Mouse (Mus musculus) lung, adult 2 months (tissue): ENCODE measurements at regions not wholly inside any gene's neighbourhood (a gene's known extent, or its start where the extent isn't known, plus 50 kb on each side); places are given as distances from the start of the nearest gene placed in this dataset.
"Not testable (repeated sequence)": the region's sequence is repeated elsewhere in the genome, so short reads cannot be mapped to it uniquely, and the experiment has no call there.

ENCODE experiments used
- DNase-seq: peaks from one replicate; pipeline ENCODE4 v3.0.0; 2022
- H3K4me1 ChIP-seq: fragments of 200-500 bp; 2 replicates; pipeline ENCODE4 v1.6.1; 2011; ENCODE audit warnings: low read length; ENCODE audit not compliant: control insufficient read depth, insufficient read depth
- H3K4me3 ChIP-seq: fragments of 200-500 bp; replicated peaks from 2 replicates; pipeline ENCODE3; 2011; ENCODE audit warnings: low read depth, mild to moderate bottlenecking, control low read depth, low read length; ENCODE audit errors: extremely low read depth
- CTCF ChIP-seq: fragments of 200-500 bp; IDR thresholded peaks from 2 replicates; pipeline ENCODE4 v1.5.1; 2011; ENCODE audit warnings: mild to moderate bottlenecking, low read length, control low read depth; ENCODE audit not compliant: insufficient read depth
- POLR2A ChIP-seq: fragments of 200-500 bp; IDR thresholded peaks from 2 replicates; pipeline ENCODE4 v1.6.1; 2011; ENCODE audit warnings: low read depth, mild to moderate bottlenecking, control low read depth, low read length, borderline replicate concordance; ENCODE audit errors: extremely low read depth
- WGBS: fragments of 180-500 bp; shearing (Covaris S2); methylation state at CpG from one replicate; pipeline ENCODE4 v1.1.7; 2018; 5-methylcytosine and 5-hydroxymethylcytosine counted together

GRCm38 (mm10) chr1:51590606-51591400, 112.6 kb upstream of the Nabp1 start:
- no peak for TF ChIP-seq CTCF
- TF ChIP-seq POLR2A = no peak
- Histone ChIP-seq H3K4me1 (peaks cover 3% of the 10 kb centered on the region), H3K4me3 (no peak overlapping the region)
- 73% methylated on average over 9 of the region's 9 CpGs for WGBS
- DNase-seq = no peak

- WGBS = 31% methylated on average over 3 of the region's 3 CpGs
- no peak for DNase-seq
- TF ChIP-seq CTCF = no peak
- no peak for TF ChIP-seq POLR2A
Measured at GRCm38 (mm10) chr1:51584925-51585424, 106.8 kb upstream of the Nabp1 start.

GRCm38 (mm10) chr1:51583871-51584270, 105.6 kb upstream of the Nabp1 start:
- DNase-seq = no peak
- WGBS = 56% methylated on average over 4 of the region's 4 CpGs
- Histone ChIP-seq H3K4me3 (no peak overlapping the region), H3K4me1 (peaks cover 4% of the 10 kb centered on the region)
- no peak for TF ChIP-seq CTCF

More at GRCm38 (mm10) chr1:51584925-51585424, 106.8 kb upstream of the Nabp1 start:
- Histone ChIP-seq H3K4me1 (peaks cover 4% of the 10 kb centered on the region), H3K4me3 (no peak overlapping the region)

- Histone ChIP-seq H3K4me1 (peaks cover 1% of the 10 kb centered on the region), H3K4me3 (no peak overlapping the region)
- TF ChIP-seq POLR2A (no peak), CTCF (no peak)
- no peak for DNase-seq
- 44% methylated on average over 7 of the region's 7 CpGs for WGBS
Measured at GRCm38 (mm10) chr1:51580074-51580473, 101.8 kb upstream of the Nabp1 start.

GRCm38 (mm10) chr1:51577701-51578100, 99.5 kb upstream of the Nabp1 start:
- H3K4me1 ChIP-seq = no peaks in the 10 kb centered on the region
- TF ChIP-seq CTCF (no peak), POLR2A (no peak)
- DNase-seq = no peak
- no peak overlapping the region for H3K4me3 ChIP-seq
- 84% methylated on average over 2 of the region's 2 CpGs for WGBS

GRCm38 (mm10) chr1:51572314-51573078, 94.3 kb upstream of the Nabp1 start:
- DNase-seq = no peak
- 81% methylated on average over 8 of the region's 8 CpGs for WGBS
- peaks cover 2% of the 10 kb centered on the region; the same call in 1 of the 2 replicates for H3K4me1 ChIP-seq
- H3K4me3 ChIP-seq = no peak overlapping the region
- TF ChIP-seq CTCF = no peak
- TF ChIP-seq POLR2A = no peak

- Histone ChIP-seq H3K4me3 (no peak overlapping the region), H3K4me1 (peaks cover 2% of the 10 kb centered on the region; the same call in 1 of the 2 replicates)
- DNase-seq = no peak
- WGBS = 79% methylated on average over 4 of the region's 4 CpGs
- no peak for TF ChIP-seq POLR2A
Measured at GRCm38 (mm10) chr1:51569625-51570024, 91.4 kb upstream of the Nabp1 start.

- peaks cover 2% of the 10 kb centered on the region; the same call in 1 of the 2 replicates for H3K4me1 ChIP-seq
- no peak overlapping the region for H3K4me3 ChIP-seq
- 44% methylated on average over 7 of the region's 7 CpGs for WGBS
- TF ChIP-seq POLR2A = no peak
- TF ChIP-seq CTCF = no peak
- DNase-seq = no peak
Measured at GRCm38 (mm10) chr1:51566170-51566649, 88.0 kb upstream of the Nabp1 start.

- not testable (repeated sequence) for H3K4me1 ChIP-seq, H3K4me3 ChIP-seq, DNase-seq
- 94% methylated on average over 4 of the region's 4 CpGs for WGBS
Measured at GRCm38 (mm10) chr1:51556616-51557015, 78.4 kb upstream of the Nabp1 start.

GRCm38 (mm10) chr1:51553738-51554137, 75.5 kb upstream of the Nabp1 start:
- no peaks in the 10 kb centered on the region for H3K4me1 ChIP-seq
- no peak for TF ChIP-seq POLR2A
- no peak for TF ChIP-seq CTCF
- H3K4me3 ChIP-seq = no peak overlapping the region
- DNase-seq = no peak
- WGBS = 55% methylated on average over 6 of the region's 6 CpGs
